Mouse (Mus musculus): ENCODE results near the gene Ccdc88c. TPM values are rescaled to one million over a fixed set of nuclear protein-coding genes. Genes with fewer than 3 reads are reported as not detected.
A peak's percentile ranks its signal among the peaks of the same experiment; 100 is the strongest.

Gene Ccdc88c
- total RNA-seq (2021) = 1 to 10 TPM; 3.6 to 5.2 TPM
- 4.1 and 5.4 TPM in 2 replicates for polyA plus RNA-seq (2012; rRNA removed)
- long read RNA-seq, partial matches to known transcripts = 1 of 1 reads
- long read RNA-seq, other reads (novel, unspliced or antisense) = 0 of 1 reads

GRCm38 (mm10) chr12:101028954-101029731 is at the start of gene Ccdc88c:
Gene Ccdc88c (minus strand): TSS chr12:101029056.
- intact Hi-C loops (cut with DNase I) = loop anchor here (1.0 to 5.0 kb wide), 5 partner anchors 37 to 93 kb away; no protein-coding TSS in a partner anchor
- 0 out of 2 replicates have a peak, but pooled peaks have one; percentile 33 for TF ChIP-seq EP300 (IDR thresholded peaks at IDR 0.05; ENCODE audit: insufficient read depth, low read depth, low read length)
- no peak for TF ChIP-seq POLR2A (IDR thresholded peaks at IDR 0.05; ENCODE audit: insufficient read depth, low read depth, low read length)
- TF ChIP-seq CTCF (IDR thresholded peaks at IDR 0.05) = peak; percentile 80
- Histone ChIP-seq H3K79me2 (replicated peaks; ENCODE audit: control insufficient read depth, insufficient read depth, low read length) (no peaks in the 10 kb centered on the region), H3K27me3 (ENCODE audit: control insufficient read depth, insufficient read depth, low read length) (no peaks in the 10 kb centered on the region; the same call in 1 of the 2 replicates), H3K9ac (ENCODE audit: low read depth, low read length) (peak within 1 kb of the TSS; percentile 71), H3K36me3 (ENCODE audit: control insufficient read depth, insufficient read depth, low read length) (no peaks in the 10 kb centered on the region), H3K4me1 (ENCODE audit: control insufficient read depth, insufficient read depth, low read length) (peaks cover 7% of the 10 kb centered on the region), H3K27ac (peak within 1 kb of the TSS; percentile 75), H3K4me3 (peak within 1 kb of the TSS; percentile 77)
- peak; percentile 86 to 88 for DNase-seq
- under 1% methylated on average over 49 of the region's 56 CpGs for WGBS

GRCm38 (mm10) chr12:101077955-101078354 is 49.1 kb upstream of the Ccdc88c start:
- DNase-seq = no peak
- H3K4me1 ChIP-seq (ENCODE audit: control insufficient read depth, insufficient read depth, low read length) = peaks cover 17% of the 10 kb centered on the region
- H3K79me2 ChIP-seq (replicated peaks; ENCODE audit: control insufficient read depth, insufficient read depth, low read length) = peaks cover 21% of the 10 kb centered on the region
- H3K27me3 ChIP-seq (ENCODE audit: control insufficient read depth, insufficient read depth, low read length) = no peaks in the 10 kb centered on the region
- no peak overlapping the region for H3K9ac ChIP-seq (ENCODE audit: low read depth, low read length)
- intact Hi-C loops (cut with DNase I) = no loop called here
- H3K36me3 ChIP-seq (ENCODE audit: control insufficient read depth, insufficient read depth, low read length) = peaks cover 42% of the 10 kb centered on the region
- H3K27ac ChIP-seq = no peak overlapping the region
- H3K4me3 ChIP-seq = no peak overlapping the region
- TF ChIP-seq CTCF (IDR thresholded peaks at IDR 0.05) = no peak
- no peak for TF ChIP-seq EP300 (IDR thresholded peaks at IDR 0.05; ENCODE audit: insufficient read depth, low read depth, low read length)
- TF ChIP-seq POLR2A (IDR thresholded peaks at IDR 0.05; ENCODE audit: insufficient read depth, low read depth, low read length) = no peak

- peaks cover 13% of the 10 kb centered on the region for H3K79me2 ChIP-seq (replicated peaks; ENCODE audit: control insufficient read depth, insufficient read depth, low read length)
- peaks cover 31% of the 10 kb centered on the region for H3K36me3 ChIP-seq (ENCODE audit: control insufficient read depth, insufficient read depth, low read length)
- no peak overlapping the region for H3K27ac ChIP-seq
- 64% methylated on average over 3 of the region's 3 CpGs for WGBS
- no peaks in the 10 kb centered on the region for H3K27me3 ChIP-seq (ENCODE audit: control insufficient read depth, insufficient read depth, low read length)
- intact Hi-C loops (cut with DNase I) = no loop called here
- H3K9ac ChIP-seq (ENCODE audit: low read depth, low read length) = no peak overlapping the region
- H3K4me1 ChIP-seq (ENCODE audit: control insufficient read depth, insufficient read depth, low read length) = peaks cover 10% of the 10 kb centered on the region
- no peak overlapping the region for H3K4me3 ChIP-seq
- TF ChIP-seq POLR2A (IDR thresholded peaks at IDR 0.05; ENCODE audit: insufficient read depth, low read depth, low read length) (no peak), EP300 (IDR thresholded peaks at IDR 0.05; ENCODE audit: insufficient read depth, low read depth, low read length) (no peak), CTCF (IDR thresholded peaks at IDR 0.05) (no peak)
- no peak for DNase-seq
Measured at GRCm38 (mm10) chr12:101075433-101075832, 46.6 kb upstream of the Ccdc88c start.

- Histone ChIP-seq H3K27me3 (ENCODE audit: control insufficient read depth, insufficient read depth, low read length) (no peaks in the 10 kb centered on the region), H3K9ac (ENCODE audit: low read depth, low read length) (no peak overlapping the region), H3K4me3 (no peak overlapping the region), H3K4me1 (ENCODE audit: control insufficient read depth, insufficient read depth, low read length) (peaks cover 10% of the 10 kb centered on the region), H3K27ac (no peak overlapping the region), H3K79me2 (replicated peaks; ENCODE audit: control insufficient read depth, insufficient read depth, low read length) (peaks cover 13% of the 10 kb centered on the region), H3K36me3 (ENCODE audit: control insufficient read depth, insufficient read depth, low read length) (peaks cover 29% of the 10 kb centered on the region)
- TF ChIP-seq EP300 (IDR thresholded peaks at IDR 0.05; ENCODE audit: insufficient read depth, low read depth, low read length) = no peak
- TF ChIP-seq POLR2A (IDR thresholded peaks at IDR 0.05; ENCODE audit: insufficient read depth, low read depth, low read length) = no peak
- TF ChIP-seq CTCF (IDR thresholded peaks at IDR 0.05) = no peak
- no peak for DNase-seq
- WGBS = 65% methylated on average over 4 of the region's 4 CpGs
- intact Hi-C loops (cut with DNase I) = no loop called here
Measured at GRCm38 (mm10) chr12:101074821-101075429, 46.1 kb upstream of the Ccdc88c start.

- Histone ChIP-seq H3K79me2 (replicated peaks; ENCODE audit: control insufficient read depth, insufficient read depth, low read length) (peaks cover 2% of the 10 kb centered on the region), H3K4me1 (ENCODE audit: control insufficient read depth, insufficient read depth, low read length) (no peaks in the 10 kb centered on the region; the same call in 1 of the 2 replicates), H3K36me3 (ENCODE audit: control insufficient read depth, insufficient read depth, low read length) (peaks cover 25% of the 10 kb centered on the region), H3K27me3 (ENCODE audit: control insufficient read depth, insufficient read depth, low read length) (no peaks in the 10 kb centered on the region), H3K4me3 (no peak overlapping the region), H3K27ac (no peak overlapping the region; the same call in 1 of the 2 replicates), H3K9ac (ENCODE audit: low read depth, low read length) (no peak overlapping the region)
- no peak for DNase-seq
- intact Hi-C loops (cut with DNase I) = no loop called here
- 19% methylated on average over 1 of the region's 1 CpGs for WGBS
- TF ChIP-seq CTCF (IDR thresholded peaks at IDR 0.05) (no peak), EP300 (IDR thresholded peaks at IDR 0.05; ENCODE audit: insufficient read depth, low read depth, low read length) (no peak), POLR2A (IDR thresholded peaks at IDR 0.05; ENCODE audit: insufficient read depth, low read depth, low read length) (no peak)
Measured at GRCm38 (mm10) chr12:101069813-101070212, 41.0 kb upstream of the Ccdc88c start.

Measured in heart, adult 2 months (tissue).